Mouse (Mus musculus) bone marrow macrophage, adult 2 months (primary cell): Measurements from ENCODE around the gene Scaf11.

ENCODE experiments used
- CTCF ChIP-seq: IDR thresholded peaks from 2 replicates; pipeline ENCODE4 v1.5.1; 2012; ENCODE audit warnings: low read depth, mild to moderate bottlenecking, low read length, moderate library complexity
- POLR2A ChIP-seq: IDR thresholded peaks from 2 replicates; pipeline ENCODE4 v1.6.1; 2012; ENCODE audit warnings: mild to moderate bottlenecking, low read depth, low read length, borderline replicate concordance

GRCm38 (mm10) chr15:96468316-96468715 lies 7.7 kb upstream of the Scaf11 start:
- no peak for TF ChIP-seq POLR2A
- TF ChIP-seq CTCF: no peak
